Mouse (Mus musculus): ENCODE data around the gene Slc3a2.

Gene Slc3a2

DNA sequence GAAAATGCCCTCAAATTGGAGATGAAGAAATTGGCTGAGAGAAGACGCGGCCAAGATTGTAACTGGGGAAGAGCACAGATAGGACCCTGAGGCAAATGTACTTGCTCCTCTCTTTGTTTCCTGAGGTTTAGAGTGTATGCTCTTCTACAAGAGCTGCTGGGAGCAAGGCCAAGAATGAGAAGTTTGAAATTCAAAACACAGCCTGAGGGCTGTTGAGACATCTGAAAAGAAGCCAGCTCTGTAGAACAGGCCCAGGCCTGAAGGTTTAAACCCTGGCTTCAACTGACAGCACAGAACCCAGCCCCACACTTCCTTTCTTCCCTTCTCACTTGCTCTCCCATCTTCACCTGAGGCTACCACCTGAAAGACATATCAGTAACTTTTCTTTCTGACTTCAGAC is 13.1 kb downstream of the Slc3a2 start:
- peak; percentile 54 for DNase-seq (ENCODE audit: low read depth, low spot score)

DNA sequence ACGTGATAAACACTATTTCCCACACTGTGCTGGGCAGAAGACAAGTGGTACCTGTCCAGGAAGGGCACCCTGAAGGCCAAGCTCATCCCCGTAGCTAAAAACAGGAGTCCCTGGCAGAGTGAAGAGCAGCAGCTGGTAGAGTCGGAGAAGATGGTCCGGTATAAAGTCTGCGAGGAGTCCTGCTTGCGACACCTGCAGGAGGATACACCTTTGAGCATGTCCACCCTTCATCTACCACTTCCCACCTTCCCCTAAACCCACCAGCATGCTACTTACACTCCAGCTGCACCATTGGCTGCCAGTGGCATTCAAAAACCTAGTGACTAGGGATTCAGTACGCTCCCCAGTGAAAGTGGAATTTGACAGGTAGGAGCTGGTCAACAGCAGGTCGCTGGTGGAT is 14.2 kb downstream of the Slc3a2 start:
- no peak for DNase-seq (ENCODE audit: low read depth, low spot score)

DNA sequence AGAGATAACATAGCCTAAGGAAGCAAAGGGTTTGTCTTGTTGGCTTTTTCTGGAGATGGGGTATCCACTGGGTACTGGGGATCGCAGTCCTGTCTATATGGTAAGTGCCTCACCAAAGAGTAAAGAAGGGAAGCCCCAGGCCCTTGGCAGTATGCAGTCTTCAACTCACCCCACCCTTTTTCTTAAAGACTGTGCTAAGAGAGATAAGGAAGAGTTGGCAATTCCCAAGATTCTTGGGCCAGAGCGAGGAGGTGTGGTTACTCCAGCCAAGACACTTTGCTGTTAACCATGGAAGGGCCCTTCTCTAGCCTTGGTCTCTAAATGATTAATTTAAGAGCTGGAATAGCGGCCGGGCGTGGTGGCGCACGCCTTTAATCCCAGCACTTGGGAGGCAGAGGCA is 16.2 kb downstream of the Slc3a2 start:
- DNase-seq (ENCODE audit: low read depth, low spot score) = no peak

DNA sequence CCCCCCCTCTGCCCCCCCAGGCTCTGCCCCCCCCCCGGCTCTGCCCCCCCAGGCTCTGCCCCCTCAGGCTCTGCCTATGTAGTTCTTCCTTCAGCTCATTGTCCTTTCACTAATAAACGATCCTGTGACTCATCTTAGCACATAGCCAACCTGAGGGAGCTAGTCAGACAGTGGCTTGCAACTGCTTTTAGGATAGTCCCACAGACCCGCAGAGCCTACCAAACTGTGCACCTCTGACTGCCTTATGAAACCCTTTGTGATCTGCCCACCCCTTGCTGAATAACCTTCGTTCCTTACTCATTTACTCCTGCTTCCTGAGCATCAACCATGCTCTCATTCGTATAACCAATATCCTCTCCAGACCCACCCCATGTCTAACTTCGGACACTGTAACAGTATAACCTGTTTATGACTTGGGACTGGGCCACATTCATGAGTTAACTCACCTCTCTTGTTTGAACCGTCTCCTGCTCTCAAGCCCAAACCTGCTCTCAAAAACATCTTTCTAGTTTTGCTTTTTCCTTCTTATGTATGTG is 17.0 kb downstream of the Slc3a2 start:
- DNase-seq (ENCODE audit: low read depth, low spot score) = no peak

DNA sequence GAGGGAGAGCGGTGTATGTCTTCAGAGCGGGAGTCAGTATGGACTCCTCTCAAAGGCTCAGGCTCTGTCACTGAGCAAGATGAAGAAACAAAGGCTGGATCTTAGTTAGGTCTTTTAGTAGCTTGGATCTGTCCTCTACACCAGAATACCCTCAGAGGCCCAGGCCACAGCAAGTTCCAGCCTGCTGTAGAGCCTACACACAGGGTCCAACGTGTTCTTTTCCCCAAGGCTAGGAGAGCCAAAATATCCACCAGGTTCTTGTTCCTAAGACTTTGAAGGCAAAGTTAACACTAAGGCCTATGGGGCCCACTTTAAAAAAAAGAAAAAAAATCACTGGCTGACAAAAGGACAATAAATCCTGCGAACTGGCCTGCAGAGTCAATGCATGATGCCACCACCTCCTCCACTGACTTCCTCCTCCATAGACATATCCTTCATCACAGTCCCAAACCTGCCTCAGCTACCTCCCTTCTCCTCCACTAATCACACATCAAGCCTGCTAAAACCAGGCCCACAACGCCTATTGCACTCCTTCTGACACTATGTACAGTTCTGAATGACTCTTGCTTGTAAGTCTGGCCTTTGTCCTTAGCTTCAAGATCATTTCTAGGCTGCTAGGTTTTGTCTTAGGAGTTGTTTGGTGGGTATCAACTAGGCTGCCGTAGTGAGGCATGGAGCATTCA is 18.0 kb downstream of the Slc3a2 start:
- DNase-seq (ENCODE audit: low read depth, low spot score) = no peak

DNA sequence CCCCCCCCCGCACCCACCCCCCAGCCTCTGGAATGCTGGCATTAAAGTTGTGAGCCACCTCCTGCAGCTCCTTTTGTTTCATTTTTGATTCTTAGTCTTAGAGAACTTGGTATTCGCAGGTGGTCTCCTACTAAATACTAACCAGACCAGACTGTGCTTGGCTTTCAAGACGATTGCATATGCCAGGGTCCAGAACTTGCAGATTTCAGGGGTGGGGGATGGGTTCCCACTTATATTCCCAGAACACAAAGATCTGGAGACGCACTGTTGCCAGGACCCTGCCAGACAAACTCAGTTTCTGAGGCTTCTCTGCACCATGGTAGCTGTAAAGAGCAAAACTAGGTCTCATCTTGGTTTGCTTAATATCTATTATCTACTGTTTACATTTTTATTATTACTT is 19.6 kb downstream of the Slc3a2 start:
- DNase-seq (ENCODE audit: low read depth, low spot score) = no peak

DNA sequence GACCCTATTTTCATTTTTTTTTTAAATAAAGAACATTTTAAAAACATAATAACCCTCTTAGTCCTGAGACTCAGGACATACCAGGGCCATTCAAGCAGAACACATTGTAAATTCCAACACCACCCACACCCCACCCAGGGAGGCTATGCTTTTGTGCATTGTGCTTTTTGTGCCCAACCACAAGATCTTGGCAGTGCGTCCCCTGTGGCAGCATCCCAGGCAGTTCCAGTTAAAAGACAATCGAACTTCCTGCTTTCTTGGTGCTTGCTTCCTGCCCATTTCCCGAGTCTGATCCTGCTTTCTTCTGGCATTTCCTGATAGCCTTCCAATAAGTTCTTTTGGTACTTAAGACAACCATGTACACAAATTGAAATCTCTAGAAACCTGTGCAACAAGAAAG is 20.7 kb downstream of the Slc3a2 start:
- peak; percentile 57 for DNase-seq (ENCODE audit: low read depth, low spot score)

DNA sequence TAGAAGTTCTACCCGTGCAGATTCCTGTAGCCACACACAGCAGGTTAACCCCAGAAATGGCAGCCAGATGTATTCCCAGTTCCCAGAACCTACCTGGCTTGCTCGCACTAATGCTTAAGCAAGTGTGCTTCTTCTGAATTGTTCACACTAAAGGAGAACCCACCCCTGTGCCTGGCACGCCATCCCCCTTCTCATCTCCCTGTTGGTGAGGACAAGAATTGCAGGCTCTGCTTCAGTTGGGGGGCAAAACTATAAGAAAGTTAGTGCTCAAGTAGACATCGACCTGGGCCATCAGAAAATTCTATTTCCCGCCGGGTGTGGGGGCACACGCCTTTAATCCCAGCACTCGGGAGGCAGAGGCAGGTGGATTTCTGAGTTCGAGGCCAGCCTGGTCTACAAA is 23.5 kb downstream of the Slc3a2 start:
- no peak for DNase-seq (ENCODE audit: low read depth, low spot score)

DNA sequence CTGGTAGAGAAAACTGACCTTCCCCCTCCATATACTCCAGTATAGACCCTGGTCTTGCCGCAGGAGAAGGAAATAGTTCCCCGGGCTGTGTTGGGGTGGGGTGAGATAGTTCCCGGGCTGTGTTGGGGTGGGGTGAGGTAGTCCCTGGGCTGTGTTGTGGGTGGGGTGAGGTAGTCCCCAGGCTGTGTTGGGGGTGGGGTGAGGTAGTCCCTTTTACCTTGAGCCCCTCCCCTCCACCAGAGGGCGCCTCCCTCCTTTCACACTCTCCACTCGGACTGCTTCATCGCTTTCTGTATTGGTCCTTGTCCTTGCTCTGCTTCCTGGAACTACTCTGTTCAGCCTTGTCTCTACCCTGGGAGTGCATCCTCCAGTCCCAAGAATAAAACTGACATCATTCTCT is 27.8 kb downstream of the Slc3a2 start:
- no peak for DNase-seq (ENCODE audit: low read depth, low spot score)

DNA sequence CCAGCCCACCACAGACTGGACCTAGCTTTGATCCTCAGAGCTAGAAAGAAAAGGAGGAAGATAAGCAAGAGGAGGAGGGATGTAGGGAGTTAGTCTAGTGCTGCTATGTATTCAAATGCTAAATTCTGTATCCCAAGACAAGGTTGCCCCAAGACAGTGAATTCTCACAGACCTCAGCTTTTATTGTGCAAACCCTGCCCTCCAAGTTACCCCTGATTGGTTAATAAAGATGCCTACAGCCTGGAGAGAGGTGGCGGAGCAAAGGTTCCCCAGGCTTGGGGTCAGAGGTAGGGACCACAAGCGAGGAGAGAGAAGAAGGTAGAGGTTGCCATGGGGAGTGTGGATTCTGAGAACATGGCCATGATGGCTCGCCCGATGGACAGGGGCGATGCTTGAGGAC is 30.4 kb downstream of the Slc3a2 start:
- DNase-seq (ENCODE audit: low read depth, low spot score) = no peak

DNA sequence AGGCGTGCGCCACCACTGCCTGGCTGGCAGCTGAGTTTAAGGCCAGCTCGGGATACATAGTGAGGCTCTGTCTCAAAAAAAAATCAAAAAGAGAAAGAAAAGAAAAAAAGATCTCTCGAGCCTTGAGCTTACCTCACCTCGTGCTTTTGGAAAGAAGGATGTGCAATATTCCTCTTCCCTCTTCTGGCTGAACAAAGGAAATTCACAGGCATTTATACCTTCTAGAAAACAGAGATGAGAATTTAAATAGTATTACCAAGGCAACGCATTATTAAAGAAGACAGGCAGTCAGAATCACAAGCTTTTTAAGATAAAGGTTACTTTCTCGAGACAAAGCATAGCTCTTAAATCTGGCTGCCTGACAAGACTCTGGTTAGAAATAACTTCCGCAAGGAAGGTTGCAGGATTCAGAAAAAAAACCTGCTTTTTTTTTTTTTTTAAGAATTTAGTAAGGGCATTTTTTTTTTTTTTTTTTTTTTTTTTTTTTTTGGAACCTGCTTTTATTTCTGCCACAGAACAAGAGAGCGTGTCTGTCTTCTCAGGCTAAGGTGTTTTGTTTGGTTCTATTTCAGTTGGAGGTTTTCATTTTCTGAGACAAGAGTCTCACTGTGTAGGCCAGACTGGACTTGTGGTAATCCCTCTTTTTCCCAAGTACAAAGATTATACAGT is 31.2 kb downstream of the Slc3a2 start:
- peak; percentile 58 for DNase-seq (ENCODE audit: low read depth, low spot score)

DNA sequence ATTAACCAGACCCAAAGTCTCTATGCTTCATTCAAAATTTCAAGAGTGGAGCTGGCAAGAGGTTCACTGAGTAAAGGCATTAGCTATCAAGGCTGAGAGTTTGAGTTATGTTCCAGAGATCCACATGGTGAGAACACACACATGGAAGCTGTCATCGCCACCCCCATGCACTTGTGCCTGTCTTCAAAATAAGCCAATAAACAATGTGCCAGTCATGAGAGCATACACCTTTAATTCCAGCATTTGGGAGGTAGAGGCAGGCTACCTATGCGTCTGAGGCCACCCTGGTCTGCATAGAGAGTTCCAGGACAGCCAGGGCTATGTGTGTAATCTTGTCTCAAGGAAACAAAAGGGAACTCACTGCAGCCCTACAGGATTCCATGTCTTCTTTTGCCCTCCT is 39.5 kb downstream of the Slc3a2 start:
- DNase-seq (ENCODE audit: low read depth, low spot score) = peak; percentile 33

DNA sequence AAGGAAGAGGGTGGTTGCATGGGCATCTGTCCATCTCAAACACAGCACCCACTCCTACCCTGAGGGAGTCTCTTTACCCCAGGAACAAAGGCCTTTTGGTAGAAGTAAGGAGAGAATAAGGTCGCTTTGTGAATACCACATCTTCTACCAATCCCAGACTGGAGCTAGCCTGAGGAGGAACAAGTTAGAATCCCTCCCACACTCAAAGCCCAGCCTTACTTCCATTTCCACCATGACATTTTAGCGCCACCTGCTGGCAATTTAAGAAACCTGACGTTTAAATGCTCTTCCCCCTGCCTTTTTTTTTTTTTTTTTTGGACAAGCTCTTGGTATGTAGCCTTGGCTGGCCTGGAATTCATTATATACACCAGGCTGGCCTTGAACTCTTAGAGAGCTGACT is 40.2 kb downstream of the Slc3a2 start:
- DNase-seq (ENCODE audit: low read depth, low spot score) = peak; percentile 95

DNA sequence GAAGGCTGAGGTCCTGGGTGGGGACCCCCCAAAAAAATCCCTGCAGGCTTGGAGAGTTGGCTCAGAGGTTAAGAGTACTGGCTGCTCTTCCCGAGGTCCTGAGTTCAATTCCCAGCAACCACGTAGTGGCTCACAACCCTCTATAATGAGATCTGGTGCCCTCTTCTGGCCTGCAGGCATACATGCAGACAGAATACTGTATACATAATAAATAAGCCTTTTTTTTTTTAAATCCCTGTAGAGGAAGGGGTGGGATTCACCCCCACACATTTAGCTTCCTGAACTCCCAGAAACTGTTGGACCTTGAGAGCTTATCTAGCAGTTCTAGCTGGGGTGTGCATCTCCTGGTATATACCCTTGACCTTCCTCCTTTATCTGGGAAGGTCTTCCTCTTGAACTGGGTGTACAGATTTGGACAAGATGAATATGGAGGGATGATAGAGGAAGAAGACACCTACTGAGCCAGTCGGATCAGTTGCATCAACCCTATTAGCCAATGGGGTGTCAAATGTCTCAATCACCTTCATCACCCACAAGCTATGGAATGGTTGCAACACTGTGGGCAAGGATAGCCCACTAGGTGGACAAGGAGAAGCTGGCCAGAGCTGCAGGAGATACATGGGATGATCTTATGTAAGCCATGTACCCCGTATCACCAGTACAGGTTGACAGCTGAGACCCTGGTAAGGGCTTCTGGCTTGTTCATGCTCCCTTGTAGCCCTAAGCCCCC is 41.4 kb downstream of the Slc3a2 start:
- no peak for DNase-seq (ENCODE audit: low read depth, low spot score)

DNA sequence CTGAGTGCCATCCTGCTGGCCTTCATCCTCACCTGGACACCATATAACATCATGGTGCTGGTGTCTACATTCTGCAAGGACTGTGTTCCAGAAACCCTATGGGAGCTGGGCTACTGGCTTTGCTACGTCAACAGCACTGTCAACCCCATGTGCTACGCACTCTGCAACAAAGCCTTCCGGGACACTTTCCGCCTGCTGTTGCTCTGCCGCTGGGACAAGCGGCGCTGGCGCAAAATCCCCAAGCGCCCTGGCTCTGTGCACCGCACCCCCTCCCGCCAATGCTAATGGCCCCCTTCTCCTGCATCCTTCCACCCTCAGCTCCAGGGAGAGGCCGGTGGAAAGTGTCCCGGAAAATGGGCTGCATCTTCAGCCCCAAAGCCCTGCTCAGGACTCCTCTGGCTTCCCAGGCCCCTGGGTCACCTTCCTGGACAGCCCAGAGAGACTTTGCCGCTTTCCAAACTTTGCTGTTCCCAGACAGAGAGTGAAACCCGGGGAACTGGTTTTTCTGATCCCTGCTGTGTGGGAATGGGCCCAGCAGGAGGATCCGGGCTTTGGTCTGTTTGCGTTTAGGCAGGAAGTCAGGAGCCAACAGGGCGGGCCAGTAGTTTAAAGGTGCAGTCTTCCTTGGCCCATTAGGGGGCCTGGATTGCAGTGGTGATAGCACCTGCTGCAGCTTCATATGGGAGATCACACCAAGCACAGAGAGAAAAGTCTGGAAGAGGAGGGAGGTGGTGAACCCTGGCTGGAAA is 44.0 kb downstream of the Slc3a2 start:
- DNase-seq (ENCODE audit: low read depth, low spot score) = no peak

DNA sequence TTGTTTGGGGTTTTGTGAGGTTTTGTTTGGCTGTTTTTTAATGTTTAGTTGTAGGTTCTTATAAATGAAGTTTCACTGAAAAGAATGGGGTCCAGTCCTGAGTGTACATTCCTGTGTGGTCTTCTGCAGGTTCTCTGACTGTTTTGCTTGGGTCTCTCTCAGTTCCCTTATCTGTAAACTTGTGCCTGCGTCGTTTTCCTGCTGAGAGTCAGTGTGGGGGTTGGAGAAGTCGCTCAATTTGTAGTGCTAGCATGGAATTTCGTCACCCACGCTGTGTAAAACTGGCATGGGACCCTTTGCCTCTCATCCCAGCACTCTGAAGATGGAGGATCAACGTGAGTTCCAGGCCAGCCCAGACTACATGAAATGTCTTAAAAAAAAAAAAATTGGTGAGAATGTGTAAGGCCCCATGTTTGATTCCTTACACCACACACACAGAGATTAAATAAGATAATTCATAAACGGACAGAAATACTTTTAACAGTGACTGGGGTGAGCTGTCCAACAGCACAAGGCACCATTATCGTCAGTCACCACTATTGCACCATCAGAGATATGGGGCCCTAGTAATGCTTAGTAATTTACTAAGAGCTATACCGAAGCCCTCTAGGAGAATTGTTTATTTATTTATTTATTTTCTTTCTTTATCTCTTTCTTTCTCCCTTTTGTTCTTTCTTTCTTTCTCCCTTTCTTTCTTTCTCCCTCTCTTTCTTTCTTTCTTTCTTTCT is 49.7 kb downstream of the Slc3a2 start:
- no peak for DNase-seq (ENCODE audit: low read depth, low spot score)

DNA sequence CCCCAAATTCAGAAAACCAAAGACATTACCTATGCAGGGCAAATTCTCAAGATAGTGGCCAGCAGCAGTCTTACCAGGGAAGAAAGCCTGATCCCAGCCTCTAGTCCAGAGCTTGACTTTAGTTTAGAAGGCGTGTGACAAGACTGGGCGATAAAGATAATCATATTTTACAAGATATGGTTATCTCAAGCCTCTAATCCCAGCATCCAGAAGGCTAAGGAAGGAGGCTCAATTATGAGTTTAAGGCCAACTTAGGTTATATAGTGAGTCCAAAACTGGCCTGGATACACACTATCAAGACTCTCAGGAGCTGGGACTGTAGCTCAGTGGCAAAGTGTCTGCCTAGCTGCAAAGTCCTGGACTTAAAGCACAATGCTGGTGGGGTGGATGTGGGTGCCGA is 50.3 kb downstream of the Slc3a2 start:
- DNase-seq (ENCODE audit: low read depth, low spot score) = no peak

DNA sequence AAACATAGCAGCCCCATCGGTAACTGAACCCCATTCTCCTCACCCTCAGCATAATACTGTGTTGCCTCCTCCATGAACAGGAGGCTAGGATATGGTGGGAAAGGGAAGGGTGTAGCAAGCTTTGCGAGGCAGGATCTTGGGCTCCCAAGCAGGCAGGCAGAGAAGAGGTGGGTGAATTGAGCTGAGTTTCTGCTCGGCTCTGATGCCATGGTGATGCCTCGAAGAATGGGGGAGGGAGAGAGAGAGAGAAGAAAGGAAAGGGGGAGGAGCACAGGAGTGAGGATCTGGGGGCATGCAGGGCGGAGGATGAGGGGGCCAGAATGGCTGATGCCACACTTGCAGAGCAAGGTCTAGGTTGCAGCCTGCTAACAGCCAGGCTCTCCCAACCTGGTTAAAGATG is 57.4 kb downstream of the Slc3a2 start:
- peak; percentile 85 for DNase-seq (ENCODE audit: low read depth, low spot score)

DNA sequence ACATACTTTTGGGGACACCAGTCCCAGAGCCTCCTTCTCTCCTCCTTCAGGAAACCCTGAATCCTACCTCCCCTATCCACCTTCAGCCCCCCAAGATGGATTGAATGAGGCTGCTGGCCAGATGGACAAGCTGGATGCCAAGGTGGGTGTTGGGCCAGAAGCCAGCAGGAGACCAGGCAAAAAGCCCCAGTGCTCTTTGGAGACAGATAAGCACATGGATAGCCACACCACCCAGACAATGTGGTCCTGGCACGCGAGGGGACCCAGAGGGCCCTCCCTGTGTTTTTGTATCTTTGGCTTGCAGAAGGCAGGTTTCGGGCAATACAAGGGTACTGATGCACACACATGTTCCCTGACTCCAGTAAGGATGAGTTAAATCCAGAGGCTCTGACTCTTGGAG is 58.3 kb downstream of the Slc3a2 start:
- DNase-seq (ENCODE audit: low read depth, low spot score) = peak; percentile 36

DNA sequence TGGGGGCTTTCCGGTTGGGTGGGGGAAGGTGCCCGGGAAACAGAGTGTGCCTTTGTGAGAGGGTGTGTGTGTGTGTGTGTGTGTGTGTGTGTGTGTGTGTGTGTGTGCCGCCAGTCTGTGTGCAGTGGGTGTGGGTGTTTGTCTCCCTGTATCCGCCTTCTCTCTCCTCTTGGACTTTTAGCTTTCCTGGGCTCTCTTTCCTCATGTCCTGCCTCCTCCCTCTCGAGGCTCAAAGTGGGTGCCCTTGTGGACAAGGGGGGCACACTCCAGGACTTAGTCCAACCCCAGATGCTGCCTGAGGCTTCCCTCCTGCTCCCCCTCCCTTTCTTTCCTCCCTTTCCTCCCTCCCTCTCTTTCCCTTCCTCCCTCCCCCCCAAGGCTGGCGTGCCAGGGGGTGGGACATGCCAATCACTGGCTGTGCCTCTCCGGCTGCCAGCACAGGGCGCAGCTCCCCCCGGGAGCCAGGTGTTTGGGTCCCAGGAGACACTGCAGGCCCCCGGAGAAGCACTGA is 59.2 kb downstream of the Slc3a2 start:
- peak; percentile 84 for DNase-seq (ENCODE audit: low read depth, low spot score)

DNA sequence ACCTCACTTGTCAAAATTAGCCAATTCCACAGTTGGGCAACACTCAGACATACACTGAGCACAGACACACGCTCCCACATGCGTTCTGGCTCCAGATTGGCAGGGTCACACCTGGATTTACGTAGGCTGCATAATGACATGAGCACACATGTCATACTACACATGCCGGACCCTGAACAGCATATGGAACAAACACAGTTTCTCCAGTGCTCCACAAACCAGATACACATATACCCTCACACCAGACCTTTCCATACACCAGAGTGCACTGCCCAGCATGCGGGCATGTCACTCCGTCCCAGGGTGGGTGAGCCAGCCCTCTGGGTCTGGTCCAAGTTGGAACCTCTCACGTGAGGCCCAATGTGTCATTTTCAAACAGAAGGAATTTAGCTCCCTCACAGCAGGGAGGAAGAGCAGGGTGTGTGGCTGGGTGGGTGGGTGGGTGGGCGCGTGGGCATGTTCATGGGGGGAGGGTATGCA is 59.8 kb downstream of the Slc3a2 start, which contains the start of gene Chrm1:
Gene Chrm1, plus strand, starts transcription at position 430 of the 480 bp plus-strand sequence.
- DNase-seq (ENCODE audit: low read depth, low spot score) = peak; percentile 67

Data from brain, adult 2 months (tissue).